Mouse (Mus musculus) adrenal gland, postnatal 14 days (tissue): ENCODE results near the gene Gh. TPM values are rescaled to one million over a fixed set of nuclear protein-coding genes. Genes with fewer than 3 reads are reported as not detected.

Experiments used
- DNase-seq: peaks from one replicate; pipeline ENCODE4 v3.0.0; 2021; ENCODE audit warnings: mixed read lengths
- total RNA-seq: library from RNA; stranded (reverse); gene quantifications from 2 replicates; pipeline ENCODE4 v1.2.3, GENCODE M21; 2021

The Gh gene
- total RNA-seq, 1 experiment from 2014 or later: not detected

GRCm38 (mm10) chr11:106268326-106269059 is 33.2 kb downstream of the Gh start:
- DNase-seq: peak; percentile 93

- no peak for DNase-seq
Observed at GRCm38 (mm10) chr11:106267871-106268270, 33.8 kb downstream of the Gh start.

DNA sequence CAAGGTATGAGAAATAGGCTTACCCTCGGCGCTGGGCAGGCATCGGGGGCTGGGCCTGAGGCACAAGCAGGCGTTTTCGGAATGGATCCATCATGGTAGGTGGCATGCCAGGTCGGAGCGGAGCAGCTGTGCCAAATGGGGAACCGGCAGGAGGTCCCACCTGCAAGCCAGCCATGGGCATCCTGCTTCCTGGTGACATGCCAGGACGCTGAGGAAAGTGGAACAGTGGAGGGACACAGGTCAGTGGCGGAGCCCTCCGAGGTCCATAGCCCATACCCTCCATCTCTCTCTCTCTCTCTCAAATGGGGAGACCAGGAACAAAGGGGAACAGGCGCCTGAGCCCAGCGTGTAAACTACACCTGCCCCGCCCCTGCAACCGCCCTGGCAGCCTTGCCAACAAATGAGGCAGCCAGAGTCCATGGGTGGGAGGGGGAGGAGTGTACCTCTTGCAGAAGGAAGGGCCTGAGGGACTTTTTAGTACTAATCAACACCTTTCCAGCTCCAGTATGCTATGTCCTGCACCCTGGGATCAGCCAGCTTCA is 34.3 kb downstream of the Gh start:
- peak; percentile 86 for DNase-seq

DNA sequence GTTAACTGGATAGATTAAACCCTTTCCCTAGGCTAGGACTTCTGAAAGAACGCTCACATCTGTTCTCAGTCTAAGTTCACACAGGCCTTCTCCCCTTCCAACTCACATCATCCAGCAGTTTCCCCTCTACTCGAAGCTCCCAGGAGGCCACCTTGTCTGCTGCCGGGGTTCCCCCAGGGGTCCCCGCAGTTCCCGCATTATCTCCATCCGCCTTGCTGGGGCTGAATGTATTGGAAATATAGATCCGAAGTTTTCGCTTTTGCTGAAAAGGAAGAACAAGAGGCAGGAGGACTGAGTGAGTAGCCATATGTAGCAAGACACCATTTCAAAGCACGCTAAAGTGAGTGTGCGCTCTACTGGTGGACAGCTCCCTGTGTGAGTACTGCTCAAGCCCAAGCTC is 35.2 kb downstream of the Gh start:
- no peak for DNase-seq

- no peak for DNase-seq
Observed at GRCm38 (mm10) chr11:106265570-106265969, 36.1 kb downstream of the Gh start.

DNA sequence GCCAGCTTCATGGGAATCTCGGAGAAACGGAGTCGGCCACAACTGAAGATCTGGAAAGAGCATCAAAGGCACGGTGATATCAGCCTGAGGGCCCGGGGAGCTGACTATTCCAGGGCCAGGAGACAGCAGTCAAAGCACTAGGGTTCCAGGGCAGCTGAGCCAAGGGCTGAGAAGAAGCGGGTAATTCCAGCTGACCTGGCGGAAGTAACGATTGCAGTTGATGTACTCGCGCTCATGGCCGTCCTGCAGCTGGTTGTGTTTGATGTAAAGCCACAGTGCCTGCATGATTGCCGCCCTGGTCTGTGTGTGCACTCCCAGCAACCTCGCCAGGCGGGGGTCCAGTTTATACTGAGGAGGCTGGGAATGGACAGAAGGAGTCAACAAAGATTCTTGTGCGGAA is 36.7 kb downstream of the Gh start:
- DNase-seq: no peak

- DNase-seq: no peak
Observed at GRCm38 (mm10) chr11:106263963-106264362, 37.7 kb downstream of the Gh start.

GRCm38 (mm10) chr11:106260826-106261450 is 40.7 kb downstream of the Gh start:
- DNase-seq: no peak

DNA sequence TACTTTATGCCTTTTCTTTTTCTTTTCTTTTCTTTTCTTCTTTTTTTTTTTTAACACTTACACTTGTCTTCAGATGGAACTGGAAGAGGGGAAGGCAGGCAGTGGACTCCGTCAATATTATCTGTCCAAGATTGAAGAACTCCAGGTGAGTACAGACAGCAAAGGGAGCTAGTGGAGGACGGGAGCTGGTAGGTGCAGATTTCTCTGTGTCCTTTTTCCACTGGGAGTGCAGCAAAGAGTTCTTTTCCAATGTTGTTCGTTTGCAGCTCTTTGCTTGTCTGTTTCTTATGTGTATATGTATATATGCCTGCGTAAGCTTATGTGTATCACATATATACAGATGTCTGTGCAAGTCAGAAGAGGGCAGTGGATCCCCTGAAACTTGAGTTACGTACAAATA is 44.9 kb downstream of the Gh start:
- peak; percentile 52 for DNase-seq

DNA sequence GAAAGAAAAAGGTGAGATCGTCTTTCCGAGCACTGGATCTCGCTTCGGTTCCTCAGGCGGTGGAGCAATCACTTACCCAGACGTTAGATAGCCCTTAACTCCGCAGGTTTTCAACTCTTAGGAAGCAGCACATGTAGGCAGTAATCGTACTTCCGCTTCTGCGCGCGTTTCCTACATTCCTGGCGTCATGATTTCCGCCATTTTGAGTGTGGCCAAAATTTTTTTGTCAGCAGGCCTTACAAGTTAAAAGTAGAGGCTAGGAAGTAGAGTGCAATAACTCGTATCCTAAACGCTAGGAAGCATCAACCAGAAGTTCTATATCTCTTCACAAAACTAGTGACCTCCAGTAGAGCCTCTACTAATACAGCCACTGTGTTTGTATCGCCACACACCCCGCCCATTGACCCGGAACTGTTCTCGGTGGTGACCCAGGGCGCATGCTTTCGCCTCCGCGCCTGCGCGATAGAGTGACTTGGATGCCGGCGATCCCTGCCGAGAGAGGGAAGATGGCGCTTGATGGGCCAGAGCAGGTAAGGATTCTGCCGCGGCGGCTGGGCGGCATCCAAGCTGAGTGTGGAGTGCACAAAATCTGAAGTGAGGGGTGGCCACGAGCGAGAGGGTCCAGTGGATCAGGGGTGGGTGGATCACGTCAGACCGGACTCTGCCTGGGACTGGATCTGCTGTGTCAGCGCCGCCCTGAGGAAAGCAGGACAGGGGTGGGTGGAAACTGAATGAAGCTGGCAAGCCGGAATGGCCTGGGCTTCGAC is 45.8 kb downstream of the Gh start, which contains the start of the genes Ftsj3 and Psmc5:
Gene Ftsj3, minus strand, starts transcription at position 395 of the 767 bp plus-strand sequence.
Gene Psmc5, plus strand, starts transcription at position 470 of the 767 bp plus-strand sequence.
- peak; percentile 99 for DNase-seq

- peak; percentile 73 for DNase-seq
Observed at GRCm38 (mm10) chr11:106255174-106255573, 46.5 kb downstream of the Gh start.

- DNase-seq: no peak
Observed at GRCm38 (mm10) chr11:106254767-106255166, 46.9 kb downstream of the Gh start.

Other genes starting within 250 kb of the Gh start
- 41.4 and 47.1 TPM in 2 replicates for gene Taco1, start 235.8 kb downstream of the Gh start, total RNA-seq
- gene Map3k3, start 217.3 kb downstream of the Gh start, total RNA-seq: 41.6 and 55.1 TPM in 2 replicates
- not detected in 2 replicates for gene Gm10840, start 141.0 kb downstream of the Gh start, total RNA-seq
- 21.1 and 59.4 TPM in 2 replicates for gene Limd2, start 141.0 kb downstream of the Gh start, total RNA-seq
- 12.1 and 12.5 TPM in 2 replicates for gene Strada, start 99.7 kb downstream of the Gh start, total RNA-seq
- gene Ccdc47, start 85.5 kb downstream of the Gh start, total RNA-seq: 116 and 120 TPM in 2 replicates
- gene Ddx42, start 84.9 kb downstream of the Gh start, total RNA-seq: 51.5 and 59.9 TPM in 2 replicates
- gene Ftsj3, start 45.8 kb downstream of the Gh start, total RNA-seq: 66.1 and 77.0 TPM in 2 replicates
- 141 and 146 TPM in 2 replicates for gene Psmc5, start 45.7 kb downstream of the Gh start, total RNA-seq
- 79.9 and 91.0 TPM in 2 replicates for gene Smarcd2, start 28.9 kb downstream of the Gh start, total RNA-seq
- gene Tcam1, start 25.2 kb downstream of the Gh start, total RNA-seq: 0.11 and 0.23 TPM in 2 replicates
- gene Cd79b, start 12.9 kb upstream of the Gh start, total RNA-seq: 5.5 and 33.1 TPM in 2 replicates
- 0.44 and 0.49 TPM in 2 replicates for gene Scn4a, start 51.4 kb upstream of the Gh start, total RNA-seq
- not detected in 2 replicates for gene Prr29, start 63.6 kb upstream of the Gh start, total RNA-seq
- 24.6 and 27.6 TPM in 2 replicates for gene Icam2, start 86.2 kb upstream of the Gh start, total RNA-seq
- gene Ern1, start 186.0 kb upstream of the Gh start, total RNA-seq: 80.9 and 82.3 TPM in 2 replicates